Mouse (Mus musculus) heart, embryonic 14.5 days (tissue): ENCODE results near the gene Ift122. TPM values are rescaled to one million over a fixed set of nuclear protein-coding genes. Genes with fewer than 3 reads are reported as not detected.

ENCODE experiments used
- ATAC-seq: fragments of 200-750 bp; cut with Nextera tagmentation; 2 replicates; pipeline ENCODE4 v1.8.0; 2017; ENCODE audit warnings: low read depth, moderate TSS enrichment; ENCODE audit not compliant: insufficient number of reproducible peaks, insufficient read depth, low FRiP score
- H3K27ac ChIP-seq, 2 experiments: fragments of 200-500 bp in 1 of 2; fragments of 300-500 bp in 1 of 2; sonication (generic) in 1 of 2; replicated peaks in 1 of 2; 2 replicates each; pipeline ENCODE4 v1.5.1; 2012 to 2014; ENCODE audit warnings: low read depth in 2 of 2, low read length in 2 of 2, control low read depth in 1 of 2, mild to moderate bottlenecking in 1 of 2, mixed read lengths in 1 of 2; ENCODE audit not compliant: control insufficient read depth in 1 of 2, insufficient read depth in 1 of 2
- H3K27me3 ChIP-seq: fragments of 300-500 bp; sonication (generic); 2 replicates; pipeline ENCODE4 v1.6.1; 2014; ENCODE audit warnings: mild to moderate bottlenecking, low read length, control low read depth; ENCODE audit not compliant: control insufficient read depth, insufficient read depth
- H3K36me3 ChIP-seq: fragments of 300-500 bp; sonication (generic); 2 replicates; pipeline ENCODE4 v1.6.1; 2014; ENCODE audit warnings: mild to moderate bottlenecking, control low read depth, low read length, mixed read lengths; ENCODE audit not compliant: control insufficient read depth, insufficient read depth
- H3K4me1 ChIP-seq, 2 experiments: fragments of 200-500 bp in 1 of 2; fragments of 300-500 bp in 1 of 2; sonication (generic) in 1 of 2; 2 replicates each; pipeline ENCODE4 v1.6.1; 2012 to 2014; ENCODE audit warnings: low read length in 2 of 2, control low read depth in 1 of 2, mixed read lengths in 1 of 2; ENCODE audit not compliant: control insufficient read depth in 2 of 2, insufficient read depth in 2 of 2
- H3K4me2 ChIP-seq: fragments of 300-500 bp; sonication (generic); 2 replicates; pipeline ENCODE4 v1.6.1; 2014; ENCODE audit warnings: mild to moderate bottlenecking, low read length
- H3K4me3 ChIP-seq, 2 experiments: fragments of 200-500 bp in 1 of 2; fragments of 300-500 bp in 1 of 2; sonication (generic) in 1 of 2; 2 replicates each; pipeline ENCODE4 v1.5.1; 2012 to 2014; ENCODE audit warnings: low read length in 2 of 2, mild to moderate bottlenecking in 2 of 2, control low read depth in 1 of 2, low read depth in 1 of 2, moderate library complexity in 1 of 2; ENCODE audit not compliant: control insufficient read depth in 1 of 2, insufficient read depth in 1 of 2
- H3K9ac ChIP-seq: fragments of 300-500 bp; sonication (generic); 2 replicates; pipeline ENCODE4 v1.6.1; 2014; ENCODE audit warnings: mild to moderate bottlenecking, low read length
- H3K9me3 ChIP-seq: fragments of 300-500 bp; sonication (generic); 2 replicates; pipeline ENCODE4 v1.6.1; 2016; ENCODE audit warnings: low read length, control low read depth; ENCODE audit not compliant: control insufficient read depth
- WGBS: fragments of 180-500 bp; shearing (Covaris S2); extraction: QIAGEN DNeasy Blood & Tissue Kit; methylation state at CpG from one replicate; pipeline ENCODE4 v1.1.7; 2014; 5-methylcytosine and 5-hydroxymethylcytosine counted together
- polyA plus RNA-seq: library from polyadenylated mRNA; unstranded; fragments of >200 nt; fragmentation: Nextera tagmentation; extraction: Ambion mirVana; gene quantifications from 2 replicates; pipeline ENCODE4 v1.2.1, GENCODE M21; 2014

The Ift122 gene
- polyA plus RNA-seq, 1 experiment from 2014 or later = 22.6 TPM

- Histone ChIP-seq H3K27ac (peak overlapping the region; percentile 84 to 88), H3K36me3 (0 out of 2 replicates have a peak, but pooled peaks cover 5% of the 10 kb centered on the region), H3K27me3 (no peaks in the 10 kb centered on the region), H3K4me3 (no peak overlapping the region), H3K4me2 (peak overlapping the region; percentile 44), H3K4me1 (peaks cover 57 to 58% of the 10 kb centered on the region in 2 experiments), H3K9me3 (no peaks in the 10 kb centered on the region), H3K9ac (peak overlapping the region; percentile 52)
- ATAC-seq = peak; percentile 41; the same call in 1 of the 2 replicates
- WGBS = 12% methylated on average over 17 of the region's 17 CpGs
Observed at GRCm38 (mm10) chr6:115915601-115916445, 62.6 kb downstream of the Ift122 start.

- Histone ChIP-seq H3K27me3 (no peaks in the 10 kb centered on the region), H3K27ac (no peak overlapping the region), H3K9ac (no peak overlapping the region), H3K4me3 (no peak overlapping the region), H3K9me3 (no peaks in the 10 kb centered on the region), H3K36me3 (0 out of 2 replicates have a peak, but pooled peaks cover 5% of the 10 kb centered on the region), H3K4me2 (peak overlapping the region; percentile 44; the same call in 1 of the 2 replicates), H3K4me1 (peaks cover 49 to 50% of the 10 kb centered on the region in 2 experiments)
- 35% methylated on average over 5 of the region's 5 CpGs for WGBS
- ATAC-seq = no peak
Observed at GRCm38 (mm10) chr6:115916611-115917010, 63.3 kb downstream of the Ift122 start.

GRCm38 (mm10) chr6:115918615-115919014 lies 65.3 kb downstream of the Ift122 start:
- Histone ChIP-seq H3K9me3 (no peaks in the 10 kb centered on the region), H3K4me3 (no peak overlapping the region), H3K9ac (no peak overlapping the region), H3K36me3 (0 out of 2 replicates have a peak, but pooled peaks cover 5% of the 10 kb centered on the region), H3K27ac (no peak overlapping the region), H3K4me2 (no peak overlapping the region), H3K4me1 (peaks cover 39 to 41% of the 10 kb centered on the region in 2 experiments), H3K27me3 (no peaks in the 10 kb centered on the region)
- 73% methylated on average over 1 of the region's 1 CpGs for WGBS
- no peak for ATAC-seq

- Histone ChIP-seq H3K9ac (no peak overlapping the region), H3K9me3 (no peaks in the 10 kb centered on the region), H3K27me3 (no peaks in the 10 kb centered on the region), H3K4me3 (no peak overlapping the region), H3K4me2 (no peak overlapping the region), H3K4me1 (peaks cover 38 to 42% of the 10 kb centered on the region in 2 experiments), H3K36me3 (0 out of 2 replicates have a peak, but pooled peaks cover 5% of the 10 kb centered on the region), H3K27ac (no peak overlapping the region)
- no peak for ATAC-seq
- WGBS = 80% methylated on average over 5 of the region's 5 CpGs
Observed at GRCm38 (mm10) chr6:115919876-115920275, 66.6 kb downstream of the Ift122 start.

GRCm38 (mm10) chr6:115924829-115925228 lies 71.6 kb downstream of the Ift122 start:
- Histone ChIP-seq H3K27ac (0 out of 4 replicates have a peak overlapping the region, but pooled peaks of 1 of the 2 experiments have one; percentile 3), H3K4me1 (peaks cover 20 to 27% of the 10 kb centered on the region in 2 experiments), H3K4me2 (no peak overlapping the region), H3K4me3 (no peak overlapping the region), H3K27me3 (no peaks in the 10 kb centered on the region), H3K36me3 (no peaks in the 10 kb centered on the region), H3K9me3 (no peaks in the 10 kb centered on the region), H3K9ac (0 out of 2 replicates have a peak overlapping the region, but pooled peaks have one; percentile 1)
- ATAC-seq = no peak; the same call in 1 of the 2 replicates
- 28% methylated on average over 6 of the region's 6 CpGs for WGBS

GRCm38 (mm10) chr6:115926416-115926815 lies 73.1 kb downstream of the Ift122 start:
- H3K9me3 ChIP-seq = no peaks in the 10 kb centered on the region
- no peak overlapping the region for H3K4me3 ChIP-seq
- peaks cover 20 to 26% of the 10 kb centered on the region in 2 experiments for H3K4me1 ChIP-seq
- H3K36me3 ChIP-seq = no peaks in the 10 kb centered on the region
- no peak for ATAC-seq
- 88% methylated on average over 10 of the region's 10 CpGs for WGBS
- no peak overlapping the region for H3K4me2 ChIP-seq
- no peak overlapping the region for H3K9ac ChIP-seq
- H3K27me3 ChIP-seq = no peaks in the 10 kb centered on the region
- H3K27ac ChIP-seq = no peak overlapping the region

- no peak overlapping the region for H3K9ac ChIP-seq
- no peaks in the 10 kb centered on the region for H3K27me3 ChIP-seq
- H3K4me3 ChIP-seq = no peak overlapping the region
- ATAC-seq = no peak
- 86% methylated on average over 10 of the region's 10 CpGs for WGBS
- no peak overlapping the region for H3K4me2 ChIP-seq
- no peaks in the 10 kb centered on the region for H3K9me3 ChIP-seq
- H3K4me1 ChIP-seq = peaks cover 20 to 26% of the 10 kb centered on the region in 2 experiments
- no peak overlapping the region for H3K27ac ChIP-seq
- H3K36me3 ChIP-seq = no peaks in the 10 kb centered on the region
Observed at GRCm38 (mm10) chr6:115927292-115928242, 74.3 kb downstream of the Ift122 start.
